Mouse (Mus musculus): ENCODE measurements around the gene Ccdc186.

Ccdc186 gene

GRCm38 (mm10) chr19:56821798-56822447, at the start of gene Ccdc186:
Ccdc186 (minus strand) TSS chr19:56822190.
- DNase-seq (ENCODE audit: low read depth, low spot score) = peak; percentile 97

DNA sequence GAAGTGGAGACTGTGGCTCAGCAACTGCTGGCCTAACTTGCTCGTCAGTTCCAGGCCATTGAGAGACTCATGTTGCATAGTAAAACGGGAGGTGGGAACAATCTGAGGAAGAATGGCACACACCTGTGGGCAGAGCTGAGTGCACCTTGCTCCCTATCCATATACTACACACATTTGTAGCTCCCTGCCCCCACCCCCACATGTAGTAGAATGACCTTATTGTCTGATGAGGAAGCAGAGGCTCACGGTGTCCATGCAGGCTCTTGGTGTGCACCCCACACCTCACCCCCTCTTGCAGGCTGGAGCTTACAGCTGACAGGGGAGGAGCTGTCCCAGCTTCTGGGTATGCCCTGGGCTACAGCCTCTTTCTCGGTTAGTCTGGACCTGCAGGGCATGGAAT, 45.7 kb upstream of the Ccdc186 start:
- DNase-seq (ENCODE audit: low read depth, low spot score) = no peak

DNA sequence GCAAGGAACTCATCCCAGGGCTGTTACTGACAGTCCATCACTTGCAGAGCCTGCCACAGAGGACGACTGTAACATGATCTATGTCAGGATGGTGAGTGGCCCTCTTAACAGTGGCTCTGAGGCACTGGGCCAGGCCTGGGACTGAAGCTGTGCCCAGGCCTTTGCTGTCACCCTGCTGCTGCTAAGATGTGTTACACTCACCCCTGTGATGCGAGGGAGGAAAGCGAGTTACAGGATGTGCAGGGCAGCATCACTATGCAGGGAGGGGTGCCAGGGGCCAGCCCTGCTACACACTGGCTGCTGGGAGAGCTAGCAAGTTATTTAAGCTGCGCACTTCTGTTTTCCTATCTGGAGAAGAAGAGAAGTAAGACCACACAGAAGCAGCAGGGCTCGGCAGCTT, 34.5 kb upstream of the Ccdc186 start:
- DNase-seq (ENCODE audit: low read depth, low spot score) = no peak

GRCm38 (mm10) chr19:56852590-56852989, 30.6 kb upstream of the Ccdc186 start:
- DNase-seq (ENCODE audit: low read depth, low spot score) = no peak

GRCm38 (mm10) chr19:56842974-56843373, 21.0 kb upstream of the Ccdc186 start:
- no peak for DNase-seq (ENCODE audit: low read depth, low spot score)

DNA sequence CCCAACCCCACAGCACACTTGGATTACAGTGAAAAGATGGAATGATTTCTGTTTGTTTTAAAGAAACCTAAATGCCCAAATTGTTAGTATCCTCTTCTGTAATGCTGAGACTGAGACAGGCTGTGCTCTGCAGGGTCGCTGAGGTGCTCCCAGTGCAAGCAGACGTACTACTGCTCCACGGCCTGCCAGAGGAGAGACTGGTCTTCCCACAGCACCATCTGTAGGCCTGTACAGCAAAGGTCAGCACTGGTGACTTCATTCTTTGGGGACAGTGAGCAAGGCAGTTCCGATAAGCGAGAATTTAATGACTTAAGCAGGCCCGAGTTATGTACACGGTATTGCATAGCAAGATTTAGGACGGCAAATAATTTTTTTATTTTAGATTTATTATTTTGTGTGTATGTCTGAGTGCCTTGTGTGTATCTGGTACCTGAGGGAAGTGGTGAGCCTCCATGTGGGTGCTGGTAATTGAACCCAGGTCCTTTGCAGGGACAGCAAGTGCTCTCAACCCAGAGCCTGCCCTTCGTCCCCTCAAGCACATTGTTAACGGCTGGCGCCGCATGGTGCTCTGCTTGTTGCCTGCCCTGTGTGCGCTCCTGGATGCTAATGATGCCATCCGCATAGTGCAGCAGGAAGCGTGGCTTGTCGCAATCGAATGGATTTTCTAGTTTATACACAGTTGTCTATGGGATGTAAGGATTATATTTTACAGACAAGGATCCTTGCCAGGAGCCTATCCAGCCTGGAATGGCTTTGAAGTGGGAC, 17.1 kb upstream of the Ccdc186 start:
- peak; percentile 19 for DNase-seq (ENCODE audit: low read depth, low spot score)

- no peak for DNase-seq (ENCODE audit: low read depth, low spot score)
Measured at GRCm38 (mm10) chr19:56835340-56835739, 13.3 kb upstream of the Ccdc186 start.

DNA sequence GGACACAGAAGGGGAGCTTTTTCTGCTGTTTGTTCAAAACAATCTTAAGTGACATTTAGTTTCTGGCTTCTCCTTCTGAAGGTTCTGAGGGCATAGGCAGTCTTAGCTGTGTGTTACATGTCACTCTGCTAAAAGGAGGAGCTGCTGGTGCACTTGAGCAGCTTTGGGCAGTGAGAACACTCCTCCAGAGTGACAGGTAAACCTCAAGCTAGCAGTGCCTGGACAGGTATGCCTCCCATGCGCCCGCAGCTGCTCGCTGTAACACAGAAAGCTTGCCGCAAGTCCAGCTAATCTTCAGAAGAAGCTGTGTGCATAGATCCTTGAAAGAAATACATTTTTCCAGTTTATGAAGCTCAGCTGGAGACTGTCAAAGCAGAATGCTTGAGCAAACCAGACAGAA, 8.2 kb upstream of the Ccdc186 start:
- DNase-seq (ENCODE audit: low read depth, low spot score) = no peak

DNA sequence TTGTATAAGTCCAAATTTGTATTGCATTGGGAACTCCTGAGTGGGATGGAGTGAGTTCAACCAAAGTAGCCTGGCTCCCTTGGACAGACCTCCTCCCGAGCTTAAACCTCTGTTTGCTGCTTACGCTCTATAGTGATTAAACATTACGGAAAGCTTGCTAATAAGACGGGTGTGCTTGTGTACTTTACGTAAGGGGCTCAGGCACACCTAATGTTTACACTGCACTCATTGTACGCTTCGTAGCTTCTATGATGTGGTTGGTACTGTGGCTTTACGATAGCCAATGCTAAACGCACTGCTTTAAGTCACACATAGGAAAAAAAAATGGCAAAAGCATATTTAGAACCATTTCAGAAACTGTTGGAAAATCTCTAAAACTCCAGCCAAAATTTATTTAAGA, 7.3 kb upstream of the Ccdc186 start:
- no peak for DNase-seq (ENCODE audit: low read depth, low spot score)

DNA sequence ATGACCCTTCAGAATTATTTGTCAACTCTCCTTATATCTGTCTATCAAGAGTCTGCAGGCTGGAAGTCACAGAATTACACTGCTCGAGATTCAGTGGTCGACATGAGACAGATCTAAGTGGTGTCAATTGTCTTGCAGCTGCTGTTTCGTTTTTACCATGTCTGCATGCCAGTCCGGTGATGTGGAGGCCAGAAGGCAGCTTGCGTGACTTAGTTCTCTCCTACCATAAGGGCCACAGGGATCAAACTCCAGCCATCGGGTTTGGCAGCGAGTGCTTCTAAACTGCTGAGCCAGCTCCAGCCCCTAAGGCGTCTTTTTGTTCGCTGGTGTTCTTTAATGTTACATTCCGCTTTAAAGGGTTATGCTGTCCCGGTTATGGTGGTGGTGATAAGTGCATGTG, 6.3 kb upstream of the Ccdc186 start:
- DNase-seq (ENCODE audit: low read depth, low spot score) = no peak

DNA sequence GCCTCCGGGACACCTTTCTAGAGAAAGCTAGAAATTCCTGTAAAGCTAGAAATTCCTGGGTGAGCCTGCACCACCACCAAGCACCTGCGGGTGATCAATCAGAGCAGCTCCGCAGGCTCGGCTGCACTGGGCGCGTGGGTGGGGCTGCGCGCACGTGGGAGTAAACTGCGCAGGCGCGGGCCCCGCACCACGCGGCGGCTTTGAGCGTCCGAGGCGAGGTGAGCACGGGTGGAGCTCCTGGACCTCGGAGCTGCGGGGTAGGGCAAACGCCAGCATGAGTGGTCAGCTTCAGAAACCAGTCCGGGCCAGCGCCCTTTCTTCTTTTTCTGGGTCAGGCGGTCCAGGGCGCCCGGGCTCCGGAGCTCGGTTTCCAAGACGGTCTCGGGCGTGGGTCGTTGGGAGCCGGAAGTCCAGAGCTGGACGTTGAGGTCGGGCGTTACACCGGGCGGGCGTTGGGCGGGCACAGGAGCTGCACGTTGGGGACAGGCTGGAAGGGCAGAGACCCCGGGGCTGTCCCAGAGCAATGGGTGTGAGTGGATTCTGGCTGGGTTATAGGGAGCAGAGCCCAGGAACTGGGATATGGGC, 4.1 kb upstream of the Ccdc186 start, which contains the start of gene Tdrd1:
TSS of gene Tdrd1 (plus strand) at position 163 of the 585 bp plus-strand sequence.
- DNase-seq (ENCODE audit: low read depth, low spot score) = no peak

DNA sequence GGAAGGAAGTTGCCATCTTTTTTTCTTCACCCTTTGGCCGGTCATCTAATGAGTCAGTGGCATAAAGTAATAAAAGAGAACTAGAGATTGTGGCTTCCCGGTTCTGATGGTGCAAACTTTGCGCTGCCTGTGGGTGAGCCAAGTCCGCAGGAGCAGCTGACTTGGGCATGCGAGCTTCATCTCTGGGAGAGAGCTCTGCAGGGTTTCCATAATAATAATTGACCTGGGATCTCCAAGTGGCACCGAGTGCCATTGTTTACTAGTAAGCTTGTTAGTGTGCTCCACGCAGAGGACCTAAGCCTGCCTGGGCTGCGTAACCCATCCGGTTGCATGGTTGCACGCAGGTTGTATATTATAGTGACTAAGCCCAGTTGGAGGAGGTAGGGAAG, 452 bp upstream of the Ccdc186 start:
- DNase-seq (ENCODE audit: low read depth, low spot score) = no peak

- peak; percentile 16 for DNase-seq (ENCODE audit: low read depth, low spot score)
Measured at GRCm38 (mm10) chr19:56821040-56821797, 771 bp downstream of the Ccdc186 start.

DNA sequence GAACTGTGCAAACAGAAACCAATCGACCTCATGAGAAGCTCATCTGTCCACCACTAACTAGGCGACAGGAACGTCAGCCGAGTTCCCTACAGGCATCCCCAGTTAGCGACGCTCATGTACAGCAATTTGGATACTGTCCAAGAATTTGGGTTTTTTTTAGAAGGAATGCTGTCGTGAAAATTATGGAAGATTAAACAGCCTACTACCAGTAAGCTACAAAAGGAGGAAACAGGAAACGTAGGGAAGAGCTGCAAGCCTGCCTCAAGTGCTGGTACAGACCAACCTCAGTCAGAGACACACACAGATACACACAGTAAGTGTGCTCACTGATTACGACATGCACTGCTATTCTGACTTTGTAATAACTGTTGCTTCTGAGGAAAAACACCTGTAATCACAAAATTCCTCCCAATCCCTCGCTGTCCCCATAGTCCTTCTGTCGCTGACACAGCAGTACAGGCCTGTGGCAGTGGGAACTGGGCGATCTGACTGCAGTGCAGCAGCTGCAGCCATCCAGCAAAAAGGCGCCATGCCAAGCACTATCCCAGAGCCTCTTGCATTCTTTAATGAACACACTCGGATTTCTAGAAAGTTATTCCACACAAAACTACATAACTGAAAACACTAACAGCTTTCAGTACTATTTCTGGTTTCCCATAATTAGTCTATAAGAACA, 4.0 kb downstream of the Ccdc186 start:
- DNase-seq (ENCODE audit: low read depth, low spot score) = peak; percentile 70

GRCm38 (mm10) chr19:56813360-56813759, 8.6 kb downstream of the Ccdc186 start:
- DNase-seq (ENCODE audit: low read depth, low spot score) = no peak

DNA sequence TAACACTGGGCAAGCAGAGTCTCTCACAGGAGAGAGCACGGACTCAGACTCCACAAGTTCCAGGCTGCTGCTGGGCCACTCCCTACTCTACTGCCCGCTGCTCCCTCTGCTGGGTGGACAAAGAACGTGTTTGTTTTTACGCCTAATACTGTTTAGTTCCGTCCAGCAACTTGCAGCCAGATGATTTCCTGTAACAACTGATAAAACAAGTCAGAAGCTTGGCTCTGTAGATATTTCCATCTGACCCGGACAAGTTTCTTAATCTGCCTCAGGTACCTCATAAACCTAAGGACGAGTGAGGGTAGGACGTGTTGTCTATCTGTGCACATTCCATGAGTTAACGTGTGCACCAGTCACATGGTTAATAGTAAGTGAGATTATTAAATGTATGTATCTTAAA, 10.4 kb downstream of the Ccdc186 start:
- DNase-seq (ENCODE audit: low read depth, low spot score) = peak; percentile 48

GRCm38 (mm10) chr19:56810641-56811146, 11.3 kb downstream of the Ccdc186 start:
- no peak for DNase-seq (ENCODE audit: low read depth, low spot score)

GRCm38 (mm10) chr19:56808771-56809170, 13.2 kb downstream of the Ccdc186 start:
- peak; percentile 30 for DNase-seq (ENCODE audit: low read depth, low spot score)

DNA sequence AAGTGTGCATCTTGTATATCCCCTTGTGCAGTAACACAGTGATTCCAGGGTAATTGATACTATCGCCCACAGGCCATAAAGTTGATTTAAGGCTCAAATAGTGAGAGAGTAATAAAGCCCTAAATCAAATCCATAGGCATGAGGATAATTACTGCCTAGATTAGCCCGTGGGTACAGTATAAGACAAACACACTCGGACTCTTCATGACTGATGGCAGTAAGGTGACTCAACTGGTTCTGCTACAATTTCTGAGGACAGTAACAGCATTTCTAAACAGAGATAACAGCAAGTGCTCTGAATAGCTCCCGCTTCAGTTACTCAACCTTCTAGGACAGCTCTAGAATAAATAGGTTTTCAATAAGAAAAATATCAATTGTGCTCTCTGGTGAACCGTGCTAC, 14.9 kb downstream of the Ccdc186 start:
- no peak for DNase-seq (ENCODE audit: low read depth, low spot score)

DNA sequence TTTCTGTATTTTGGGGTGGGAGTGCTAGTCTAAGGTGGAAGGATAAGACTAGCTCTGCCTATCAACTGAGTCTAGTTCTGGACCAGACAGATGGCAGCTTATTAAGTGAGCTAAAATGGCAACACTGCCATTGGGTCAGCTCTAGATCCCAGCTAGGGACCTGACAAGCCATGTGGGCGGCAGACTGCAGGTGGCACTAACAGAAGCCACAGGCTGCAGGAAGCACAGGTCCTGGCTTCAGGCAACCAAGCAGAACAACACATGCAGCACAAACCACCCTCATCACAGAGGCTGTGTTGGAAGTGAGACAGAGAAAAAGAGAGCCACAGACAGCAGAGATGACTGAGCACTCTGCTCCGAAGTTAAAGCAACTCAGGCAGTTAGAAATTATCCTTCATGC, 16.6 kb downstream of the Ccdc186 start:
- DNase-seq (ENCODE audit: low read depth, low spot score) = peak; percentile 87

DNA sequence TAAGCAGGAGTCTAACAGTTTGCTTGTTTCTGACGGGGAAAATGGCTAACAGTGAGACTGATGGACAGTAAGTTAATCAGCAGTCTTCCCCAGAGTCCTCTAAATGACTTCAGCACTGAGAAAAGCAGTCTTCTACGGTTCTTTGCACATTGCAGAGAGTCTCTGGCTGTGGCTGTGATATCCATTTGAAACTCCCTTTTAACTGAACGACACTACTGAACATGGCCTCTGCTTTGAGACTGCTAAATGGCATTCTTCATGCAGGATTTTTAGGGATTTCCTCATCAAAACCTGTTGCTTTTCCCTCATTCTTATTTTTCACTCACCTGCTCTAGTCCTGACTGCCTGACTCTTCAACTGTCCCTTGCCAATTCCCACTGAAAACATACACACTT, 19.6 kb downstream of the Ccdc186 start:
- DNase-seq (ENCODE audit: low read depth, low spot score) = no peak
